Mouse (Mus musculus) heart, adult 2 months (tissue): Measurements from ENCODE around the gene Ptpn1.

ENCODE experiments used
- CTCF ChIP-seq: fragments of 200-600 bp; IDR thresholded peaks from 2 replicates; pipeline ENCODE4 v1.8.1; 2022; ENCODE audit warnings: antibody characterized with exemption, mild to moderate bottlenecking, moderate library complexity
- EP300 ChIP-seq: fragments of 200-500 bp; IDR thresholded peaks from 2 replicates; pipeline ENCODE4 v1.6.1; 2011; ENCODE audit warnings: low read depth, low read length, control low read depth; ENCODE audit not compliant: insufficient read depth
- POLR2A ChIP-seq: fragments of 200-500 bp; IDR thresholded peaks from 2 replicates; pipeline ENCODE4 v1.6.1; 2011; ENCODE audit warnings: mild to moderate bottlenecking, low read depth, low read length, control low read depth; ENCODE audit not compliant: insufficient read depth

- no peak for TF ChIP-seq CTCF
- no peak for TF ChIP-seq POLR2A
- no peak for TF ChIP-seq EP300
These were observed 9.9 kb downstream of the Ptpn1 start for GRCm38 (mm10) chr2:167941745-167942176.
